Mouse (Mus musculus): ENCODE measurements around the gene Metrnl. TPM values are rescaled to one million over a fixed set of nuclear protein-coding genes. Genes with fewer than 3 reads are reported as not detected.

The Metrnl gene
- polyA plus RNA-seq, 1 experiment from 2014 or later: 4.7 TPM

DNA sequence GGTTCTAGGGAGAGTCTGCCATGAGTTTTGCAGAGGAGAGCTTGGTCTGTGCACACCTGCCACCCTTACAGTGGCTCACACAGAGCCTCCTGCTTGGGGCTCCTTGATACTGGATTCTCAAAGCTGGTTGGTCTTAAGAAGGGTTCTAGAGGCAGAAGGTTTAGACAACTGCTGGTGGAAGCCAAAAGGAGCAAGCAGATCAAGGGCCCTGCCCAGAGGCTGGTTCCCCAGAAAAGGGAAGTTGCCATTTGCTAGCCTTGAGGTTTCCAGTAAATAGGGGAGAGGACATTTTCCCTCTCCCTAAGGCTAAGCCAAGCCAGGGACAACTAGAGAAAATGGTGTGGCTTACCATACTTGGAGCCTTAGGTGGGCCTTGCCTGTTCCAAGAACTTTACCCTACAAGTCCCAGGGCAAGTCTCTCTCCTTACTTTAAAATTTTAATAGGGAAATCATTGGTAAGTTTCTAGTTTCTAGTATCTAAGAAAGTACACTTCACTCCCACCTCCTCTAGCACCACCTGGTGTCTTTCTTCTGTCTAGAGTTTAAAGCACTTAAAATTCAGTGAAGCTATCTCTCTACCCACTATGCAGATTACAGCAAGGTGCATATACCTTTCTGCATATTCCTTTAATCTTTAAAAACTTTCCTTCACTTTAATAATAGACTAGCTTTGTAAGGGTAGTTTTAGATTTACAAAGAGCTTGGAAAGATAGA lies 42.7 kb downstream of the Metrnl start:
- Histone ChIP-seq H3K4me2 (ENCODE audit: low read depth, low read length) (no peak overlapping the region), H3K9me3 (ENCODE audit: low read length) (no peaks in the 10 kb centered on the region), H3K27ac (ENCODE audit: low read depth) (peak overlapping the region; percentile 23), H3K4me1 (ENCODE audit: insufficient read depth) (peaks cover 11% of the 10 kb centered on the region), H3K36me3 (replicated peaks; ENCODE audit: insufficient read depth, low read length) (no peaks in the 10 kb centered on the region), H3K9ac (replicated peaks) (no peak overlapping the region), H3K4me3 (ENCODE audit: low read depth, low read length) (no peak overlapping the region), H3K27me3 (ENCODE audit: insufficient read depth, low read length) (no peaks in the 10 kb centered on the region)
- no peak for DNase-seq
- TF ChIP-seq CTCF (IDR thresholded peaks at IDR 0.05; ENCODE audit: low read depth): peak; percentile 21; the same call in 1 of the 2 replicates
- no peak for TF ChIP-seq EP300 (IDR thresholded peaks at IDR 0.05; ENCODE audit: low read depth)
- no peak for ATAC-seq

- no peaks in the 10 kb centered on the region for H3K27me3 ChIP-seq (ENCODE audit: insufficient read depth, low read length)
- H3K4me2 ChIP-seq (ENCODE audit: low read depth, low read length): no peak overlapping the region
- ATAC-seq (no peak), DNase-seq (no peak)
- 72% methylated on average over 12 of the region's 12 CpGs for WGBS (ENCODE audit: insufficient replicate concordance)
- H3K27ac ChIP-seq (ENCODE audit: low read depth): no peak overlapping the region
- TF ChIP-seq CTCF (IDR thresholded peaks at IDR 0.05; ENCODE audit: low read depth) (no peak), EP300 (IDR thresholded peaks at IDR 0.05; ENCODE audit: low read depth) (no peak)
- H3K9me3 ChIP-seq (ENCODE audit: low read length): no peaks in the 10 kb centered on the region
- no peak overlapping the region for H3K4me3 ChIP-seq (ENCODE audit: low read depth, low read length)
- no peak overlapping the region for H3K9ac ChIP-seq (replicated peaks)
- H3K4me1 ChIP-seq (ENCODE audit: insufficient read depth): peaks cover 3% of the 10 kb centered on the region
- no peaks in the 10 kb centered on the region for H3K36me3 ChIP-seq (replicated peaks; ENCODE audit: insufficient read depth, low read length)
Observed at GRCm38 (mm10) chr11:121746941-121747494, 45.7 kb downstream of the Metrnl start.

- Histone ChIP-seq H3K36me3 (replicated peaks; ENCODE audit: insufficient read depth, low read length) (no peaks in the 10 kb centered on the region), H3K9me3 (ENCODE audit: low read length) (no peaks in the 10 kb centered on the region), H3K4me3 (ENCODE audit: low read depth, low read length) (no peak overlapping the region), H3K27me3 (ENCODE audit: insufficient read depth, low read length) (no peaks in the 10 kb centered on the region), H3K4me2 (ENCODE audit: low read depth, low read length) (no peak overlapping the region), H3K4me1 (ENCODE audit: insufficient read depth) (peaks cover 3% of the 10 kb centered on the region), H3K9ac (replicated peaks) (no peak overlapping the region), H3K27ac (ENCODE audit: low read depth) (peak overlapping the region; percentile 29)
- no peak for TF ChIP-seq CTCF (IDR thresholded peaks at IDR 0.05; ENCODE audit: low read depth)
- no peak for TF ChIP-seq EP300 (IDR thresholded peaks at IDR 0.05; ENCODE audit: low read depth)
- ATAC-seq (no peak), DNase-seq (no peak)
- WGBS (ENCODE audit: insufficient replicate concordance): 60% methylated on average over 5 of the region's 5 CpGs
Observed at GRCm38 (mm10) chr11:121748003-121748684, 46.8 kb downstream of the Metrnl start.

Other genes with a start within 250 kb of the Metrnl start
- 20.0 and 21.2 TPM in 2 replicates for gene Tbcd, start 249.6 kb upstream of the Metrnl start, polyA plus RNA-seq (2015; fragmentation: Nextera tagmentation; extraction: Ambion mirVana)
- gene Zfp750, start 182.2 kb upstream of the Metrnl start, polyA plus RNA-seq (2015; fragmentation: Nextera tagmentation; extraction: Ambion mirVana): 2.5 TPM in 2 replicates
- 1.1 and 1.5 TPM in 2 replicates for gene B3gntl1, start 28.4 kb upstream of the Metrnl start, polyA plus RNA-seq (2015; fragmentation: Nextera tagmentation; extraction: Ambion mirVana)
- not detected in 2 replicates for gene Ptchd3, start 128.7 kb downstream of the Metrnl start, polyA plus RNA-seq (2015; fragmentation: Nextera tagmentation; extraction: Ambion mirVana)

All from liver, postnatal 0 days (tissue).